Mouse (Mus musculus): ENCODE data around the gene Glycam1.

Glycam1 gene

DNA sequence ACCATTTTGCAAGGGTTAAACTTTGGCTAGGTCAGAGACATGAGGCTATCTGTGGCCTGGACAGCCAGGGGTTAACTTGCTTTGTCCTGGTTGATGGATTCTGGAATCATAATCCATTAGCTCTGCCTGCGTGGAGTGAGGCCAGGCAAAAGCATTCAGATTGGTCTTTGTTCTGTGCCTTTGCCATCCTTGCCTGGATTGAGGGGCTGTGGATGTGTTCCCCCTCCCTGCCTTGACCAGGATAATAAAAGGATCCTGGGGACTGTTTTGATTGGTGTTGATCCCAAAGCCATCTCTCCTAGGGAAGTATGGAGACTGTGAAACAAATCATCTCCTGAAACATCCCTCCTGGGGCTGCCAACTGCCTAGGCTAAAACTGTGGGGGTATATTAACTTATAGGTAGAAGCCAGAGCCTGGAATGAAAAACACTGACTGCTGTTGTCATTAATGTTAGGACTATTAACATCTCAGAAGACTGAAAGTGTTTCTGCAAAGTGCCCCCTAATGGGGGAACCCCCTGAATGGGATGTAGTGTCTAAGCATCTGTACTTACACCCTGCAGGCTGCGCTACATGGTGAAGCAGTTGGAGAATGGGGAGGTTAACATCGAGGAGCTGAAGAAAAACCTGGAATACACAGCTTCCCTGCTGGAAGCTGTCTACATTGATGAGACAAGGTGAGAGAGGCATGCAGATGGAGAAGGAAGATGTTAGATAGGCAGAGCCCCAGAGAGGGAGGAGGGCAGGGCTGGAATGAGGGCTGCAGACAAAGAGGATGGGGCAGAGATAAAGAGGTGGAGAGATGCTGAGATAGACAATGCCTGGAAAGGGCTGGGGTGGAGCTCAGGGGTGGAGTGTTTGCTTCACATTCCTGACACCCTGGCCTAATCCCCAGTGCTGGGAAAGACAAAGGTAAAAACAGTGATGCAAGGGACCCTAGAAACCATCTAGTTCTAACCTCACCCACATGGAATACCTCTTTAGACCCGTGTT, 45.2 kb downstream of the Glycam1 start:
- no peak for DNase-seq (ENCODE audit: low read depth in 1 of 2, low spot score in 2 of 2)

DNA sequence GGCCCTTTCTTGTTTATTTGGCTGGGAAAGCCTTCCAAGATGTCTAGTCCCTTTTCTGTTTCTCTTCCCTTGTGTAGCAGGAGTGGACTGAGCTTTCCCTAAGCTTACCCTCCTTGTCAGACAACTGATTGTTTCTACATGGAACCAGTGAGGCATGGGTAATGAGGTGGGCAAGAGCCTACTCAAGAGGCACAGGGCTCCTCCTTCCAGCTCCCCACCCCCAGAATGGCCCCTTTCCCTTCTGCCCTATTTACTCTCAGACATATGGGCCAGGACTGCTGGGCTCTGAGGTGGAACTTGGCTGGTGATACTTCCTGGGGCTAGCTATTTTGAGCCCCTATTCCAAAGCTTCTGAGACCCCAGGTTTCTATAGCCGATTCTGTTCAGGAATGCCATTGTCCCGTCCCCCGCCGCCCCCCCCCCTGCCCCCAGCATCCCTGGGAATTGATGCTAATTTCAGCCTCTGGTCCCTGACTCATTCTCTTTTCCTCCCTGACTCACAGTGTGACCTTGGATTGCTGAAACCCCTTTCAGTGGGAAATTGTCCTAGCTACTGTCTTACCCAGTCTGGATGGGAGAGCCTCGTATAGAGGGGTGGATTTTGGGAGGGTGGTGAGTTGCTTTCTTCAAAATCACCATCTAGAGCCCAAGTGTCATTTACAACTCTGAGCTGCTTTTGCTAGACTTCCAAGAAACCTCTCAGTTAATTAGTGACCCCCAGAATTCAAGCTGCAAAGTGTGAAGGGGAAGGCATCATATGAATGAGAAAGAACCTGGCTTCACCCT, 46.1 kb downstream of the Glycam1 start:
- no peak for DNase-seq (ENCODE audit: low read depth in 1 of 2, low spot score in 2 of 2)

DNA sequence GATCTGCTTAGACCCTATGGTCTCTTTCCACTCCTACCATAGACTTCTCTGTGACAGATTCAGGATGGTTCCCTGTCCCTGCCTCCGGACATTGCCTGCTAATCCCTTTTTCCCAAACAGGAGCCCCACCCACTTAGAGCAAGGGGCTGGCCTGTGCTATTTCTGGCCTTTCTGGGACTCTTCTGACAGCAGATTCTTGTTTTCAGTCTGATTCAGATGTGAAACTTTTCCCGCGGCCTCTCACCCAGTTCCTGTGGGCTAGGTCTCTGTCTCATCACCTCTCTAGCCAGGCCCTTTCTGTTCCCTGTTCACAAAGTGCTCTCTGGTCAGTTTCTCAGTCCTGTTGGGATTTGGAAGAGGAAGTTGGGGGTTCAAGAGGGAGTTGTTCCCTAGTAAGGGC, 50.0 kb downstream of the Glycam1 start:
- DNase-seq (ENCODE audit: low read depth in 1 of 2, low spot score in 2 of 2): no peak

DNA sequence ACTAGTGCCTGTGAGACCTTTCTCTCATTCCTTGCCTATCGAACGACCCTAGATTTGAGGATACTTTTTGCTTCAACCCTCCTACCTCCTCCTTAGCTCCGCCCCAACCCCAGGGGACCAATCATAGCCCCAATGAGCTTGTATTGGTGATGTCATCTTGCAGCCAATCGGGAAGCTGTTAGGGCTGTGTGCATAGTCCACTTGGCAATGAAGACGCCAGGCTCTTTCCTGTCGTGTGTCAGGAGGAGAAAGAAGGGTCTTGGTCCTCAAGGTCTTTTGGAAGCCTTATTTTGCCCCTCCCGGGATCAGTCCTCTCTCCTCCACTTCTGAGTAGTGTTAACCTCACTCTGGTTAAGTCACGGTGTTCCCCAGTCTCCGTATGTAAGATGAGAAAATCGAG, 50.8 kb downstream of the Glycam1 start:
- no peak for DNase-seq (ENCODE audit: low read depth in 1 of 2, low spot score in 2 of 2)

DNA sequence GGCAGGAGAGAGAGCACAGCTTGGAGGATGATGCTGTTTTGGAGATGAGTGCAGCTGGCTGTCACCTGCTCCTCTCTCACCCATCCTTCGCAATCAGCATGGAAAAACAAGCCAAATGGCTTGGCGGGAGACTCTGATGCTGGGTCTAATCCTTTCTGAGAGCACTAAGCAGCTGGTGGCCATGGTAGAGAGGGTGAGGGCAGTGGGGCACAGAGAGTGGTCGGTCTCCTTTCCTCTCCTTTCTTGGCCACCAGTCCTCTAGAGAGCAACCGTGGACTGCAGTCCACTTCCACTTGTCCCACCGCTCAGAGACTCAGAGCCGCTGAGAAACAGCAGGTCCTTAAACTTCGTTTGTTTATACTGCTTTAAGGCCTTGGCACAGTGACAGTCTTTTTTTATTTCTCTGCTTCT, 51.3 kb downstream of the Glycam1 start:
- DNase-seq (ENCODE audit: low read depth in 1 of 2, low spot score in 2 of 2): no peak

Data from monocyte, adult 2 months (primary cell).